ENCODE assay signal across 8 mouse cellular contexts in genomic region chr2:118813981-118814836, GRCm38 (mm10). TPM values are rescaled to one million over a fixed set of nuclear protein-coding genes. Genes with fewer than 3 reads are reported as not detected.
DNase-seq lines count a peak whose midpoint lies in the region; ATAC-seq and TF ChIP-seq lines count a peak whose summit lies in the region.

Gene Knstrn, plus strand, starts transcription at chr2:118814003.

- peaks cover 9 to 26% of the 10 kb centered on the region in 2 experiments for H3K36me3 ChIP-seq in MEL (ENCODE audit: control insufficient read depth in 1 of 2, insufficient read depth in 2 of 2, low read length in 2 of 2)
- H3K36me3 ChIP-seq in forebrain, embryonic 16.5 days (ENCODE audit: control insufficient read depth, insufficient read depth), result no peaks in the 10 kb centered on the region
- H3K36me3 ChIP-seq in neural tube, embryonic 15.5 days, result no peaks in the 10 kb centered on the region

- peaks cover 12 to 25% of the 10 kb centered on the region in 2 experiments for H3K4me1 ChIP-seq in MEL (ENCODE audit: control insufficient read depth in 1 of 2, insufficient read depth in 2 of 2, low read length in 2 of 2)
- peaks cover 16% of the 10 kb centered on the region for H3K4me1 ChIP-seq in forebrain, embryonic 16.5 days (replicated peaks; ENCODE audit: control insufficient read depth, insufficient read depth, low read length)
- H3K4me1 ChIP-seq in lung, adult 2 months (ENCODE audit: control insufficient read depth, insufficient read depth, low read length), result peaks cover 3% of the 10 kb centered on the region
- peaks cover 13% of the 10 kb centered on the region for H3K4me1 ChIP-seq in neural tube, embryonic 15.5 days

- no peak for TF ChIP-seq RAD21 in MEL (IDR thresholded peaks at IDR 0.05; ENCODE audit: low read depth, low read length)

- peak in 1 of 2 experiments; percentile 37; a peak in 2 of 4 replicates for TF ChIP-seq EP300 in MEL (IDR thresholded peaks at IDR 0.05; ENCODE audit: low read depth in 1 of 2, low read length in 2 of 2)

- H3K79me2 ChIP-seq in MEL (ENCODE audit: control insufficient read depth, insufficient read depth, low read length, poor library complexity), result peaks cover 8% of the 10 kb centered on the region

- H3K4me2 ChIP-seq in forebrain, embryonic 16.5 days (ENCODE audit: low read length), result peak within 1 kb of the TSS; percentile 97
- peak within 1 kb of the TSS; percentile 95 for H3K4me2 ChIP-seq in neural tube, embryonic 15.5 days

- peak within 1 kb of the TSS; percentile 79 for H3K9ac ChIP-seq in MEL (ENCODE audit: control insufficient read depth, low read depth, low read length, poor library complexity, severe bottlenecking)
- peak within 1 kb of the TSS; percentile 64 for H3K9ac ChIP-seq in forebrain, embryonic 16.5 days (replicated peaks; ENCODE audit: low read depth, low read length)
- peak within 1 kb of the TSS; percentile 48 for H3K9ac ChIP-seq in neural tube, embryonic 15.5 days (replicated peaks)

- H3K9me3 ChIP-seq in MEL (replicated peaks; ENCODE audit: insufficient read depth, low read length), result no peaks in the 10 kb centered on the region
- H3K9me3 ChIP-seq in forebrain, embryonic 16.5 days (ENCODE audit: control insufficient read depth, low read length), result no peaks in the 10 kb centered on the region
- no peaks in the 10 kb centered on the region for H3K9me3 ChIP-seq in neural tube, embryonic 15.5 days (replicated peaks)

- ATAC-seq in forebrain, embryonic 16.5 days, result peak; percentile 99
- peak; percentile 95 for ATAC-seq in neural tube, embryonic 15.5 days (ENCODE audit: low FRiP score)

- peak within 1 kb of the TSS; percentile 83 for H3K27ac ChIP-seq in MEL (ENCODE audit: control insufficient read depth, low read depth, low read length)
- H3K27ac ChIP-seq in forebrain, embryonic 16.5 days (ENCODE audit: low read length), result no peak within 1 kb of the TSS
- no peak within 1 kb of the TSS for H3K27ac ChIP-seq in neural tube, embryonic 15.5 days (replicated peaks)

- WGBS in forebrain, embryonic 16.5 days, result under 1% methylated on average over 49 of the region's 49 CpGs
- WGBS in lung, adult 2 months, result under 1% methylated on average over 49 of the region's 49 CpGs
- WGBS in neural tube, embryonic 15.5 days, result 1% methylated on average over 49 of the region's 49 CpGs

- peak within 1 kb of the TSS; percentile 71 to 89 for H3K4me3 ChIP-seq in MEL (ENCODE audit: control insufficient read depth in 1 of 2, insufficient read depth in 1 of 2, low read depth in 2 of 2, low read length in 2 of 2)
- H3K4me3 ChIP-seq in forebrain, embryonic 16.5 days (replicated peaks; ENCODE audit: low read length), result peak within 1 kb of the TSS; percentile 75
- H3K4me3 ChIP-seq in lung, adult 2 months (replicated peaks; ENCODE audit: extremely low read depth, low read depth, low read length), result peak within 1 kb of the TSS; percentile 79
- peak within 1 kb of the TSS; percentile 66 for H3K4me3 ChIP-seq in neural tube, embryonic 15.5 days (replicated peaks)

- intact Hi-C loops in heart, postnatal 36 days (cut with DNase I), result no loop called here

- no peaks in the 10 kb centered on the region for H3K27me3 ChIP-seq in MEL (ENCODE audit: control insufficient read depth in 1 of 2, insufficient read depth in 2 of 2, low read length in 2 of 2)
- no peaks in the 10 kb centered on the region for H3K27me3 ChIP-seq in forebrain, embryonic 16.5 days (replicated peaks; ENCODE audit: control insufficient read depth, insufficient read depth, low read length)
- no peaks in the 10 kb centered on the region for H3K27me3 ChIP-seq in neural tube, embryonic 15.5 days (replicated peaks)

- peak; percentile 51 to 88 for TF ChIP-seq POLR2A in MEL (IDR thresholded peaks at IDR 0.05; ENCODE audit: control insufficient read depth in 1 of 2, insufficient read depth in 1 of 2, low read depth in 1 of 2, low read length in 2 of 2, poor library complexity in 1 of 2)
- TF ChIP-seq POLR2A in lung, adult 2 months (IDR thresholded peaks at IDR 0.05; ENCODE audit: borderline replicate concordance, extremely low read depth, low read depth, low read length), result no peak

- TF ChIP-seq CTCF in MEL (IDR thresholded peaks at IDR 0.05 in 2 of 3, conservative IDR thresholded peaks at IDR 0.05 in 1 of 3; ENCODE audit: control insufficient read depth in 1 of 3, insufficient read depth in 1 of 3, low read depth in 2 of 3, low read length in 3 of 3, poor library complexity in 1 of 3, severe bottlenecking in 1 of 3), result no peak
- TF ChIP-seq CTCF in lung, adult 2 months (IDR thresholded peaks at IDR 0.05; ENCODE audit: insufficient read depth, low read length), result no peak

- DNase-seq in MEL (ENCODE audit: low read depth, low spot score), result peak; percentile 96
- peak; percentile 86 to 93 for DNase-seq in cerebellum, adult 18-20 months
- DNase-seq in heart, postnatal 36 days, result peak; percentile 89
- DNase-seq in layer of hippocampus, adult 18-20 months (ENCODE audit: low spot score in 2 of 2), result peak; percentile 81 to 89
- peak; percentile 84 for DNase-seq in lung, adult 2 months
- peak; percentile 87 for DNase-seq in testis, postnatal 10 days (ENCODE audit: low spot score)

TF ChIP-seq in MEL, 35 proteins besides CTCF, POLR2A, EP300 and RAD21:
- peak; percentile 63 for TF ChIP-seq TCF12 (IDR thresholded peaks at IDR 0.05; ENCODE audit: low read depth, low read length)
- no peak for TF ChIP-seq SMC3 (IDR thresholded peaks at IDR 0.05; ENCODE audit: low read depth, low read length)
- TF ChIP-seq BHLHE40 (IDR thresholded peaks at IDR 0.05; ENCODE audit: borderline replicate concordance, low read depth, low read length), result no peak
- no peak for TF ChIP-seq ZC3H11A (IDR thresholded peaks at IDR 0.05; ENCODE audit: low read depth, low read length)
- TF ChIP-seq MEF2A (IDR thresholded peaks at IDR 0.05; ENCODE audit: extremely low read depth, insufficient replicate concordance, low read depth, low read length, poor library complexity, severe bottlenecking), result no peak
- TF ChIP-seq SIN3A (IDR thresholded peaks at IDR 0.05; ENCODE audit: low read length), result peak; percentile 92
- TF ChIP-seq GATA1 (IDR thresholded peaks at IDR 0.05; ENCODE audit: low read depth, low read length), result no peak
- no peak for TF ChIP-seq UBTF (IDR thresholded peaks at IDR 0.05; ENCODE audit: borderline replicate concordance, insufficient read depth, low read depth, low read length)
- no peak for TF ChIP-seq JUND (IDR thresholded peaks at IDR 0.05; ENCODE audit: low read depth, low read length)
- TF ChIP-seq GABPA (IDR thresholded peaks at IDR 0.05; ENCODE audit: low read depth, low read length), result no peak
- TF ChIP-seq NELFE (IDR thresholded peaks at IDR 0.05; ENCODE audit: low read depth, low read length), result peak; percentile 91
- TF ChIP-seq HCFC1 (IDR thresholded peaks at IDR 0.05; ENCODE audit: low read depth, low read length), result peak; percentile 98
- peak; percentile 59 for TF ChIP-seq MAX (IDR thresholded peaks at IDR 0.05; ENCODE audit: low read length)
- TF ChIP-seq MXI1 (IDR thresholded peaks at IDR 0.05; ENCODE audit: low read depth, low read length), result no peak
- no peak for TF ChIP-seq USF1 (IDR thresholded peaks at IDR 0.05; ENCODE audit: low read depth, low read length)
- TF ChIP-seq RCOR1 (IDR thresholded peaks at IDR 0.05; ENCODE audit: low read depth, low read length), result peak; percentile 85
- no peak for TF ChIP-seq ZNF384 (IDR thresholded peaks at IDR 0.05; ENCODE audit: low read depth, low read length)
- no peak for TF ChIP-seq MAFK (IDR thresholded peaks at IDR 0.05; ENCODE audit: borderline replicate concordance, low read depth, low read length)
- TF ChIP-seq KAT2A (conservative IDR thresholded peaks at IDR 0.05; ENCODE audit: low read depth, low read length), result peak; percentile 81
- TF ChIP-seq CHD1 (IDR thresholded peaks at IDR 0.05; ENCODE audit: low read depth, low read length), result no peak; the same call in 1 of the 2 replicates
- peak; percentile 91 for TF ChIP-seq ELF1 (IDR thresholded peaks at IDR 0.05; ENCODE audit: low read depth, low read length)
- TF ChIP-seq E2F4 (IDR thresholded peaks at IDR 0.05; ENCODE audit: borderline replicate concordance, low read depth, low read length), result no peak
- peak; percentile 23; the same call in 1 of the 2 replicates for TF ChIP-seq ETS1 (IDR thresholded peaks at IDR 0.05; ENCODE audit: low read depth, low read length)
- TF ChIP-seq MAZ (IDR thresholded peaks at IDR 0.05; ENCODE audit: low read depth, low read length), result peak; percentile 72
- TF ChIP-seq POLR2AphosphoS5 (IDR thresholded peaks at IDR 0.05; ENCODE audit: borderline replicate concordance, low read depth, low read length), result no peak
- no peak for TF ChIP-seq TAL1 (IDR thresholded peaks at IDR 0.05; ENCODE audit: low read length)
- TF ChIP-seq NRF1 (IDR thresholded peaks at IDR 0.05; ENCODE audit: insufficient read depth, low read depth, low read length, poor library complexity, severe bottlenecking), result peak; percentile 64
- peak; percentile 73 for TF ChIP-seq TBP (IDR thresholded peaks at IDR 0.05; ENCODE audit: low read depth, low read length)
- TF ChIP-seq MYC (IDR thresholded peaks at IDR 0.05; ENCODE audit: low read depth, low read length), result no peak
- TF ChIP-seq CHD2 (IDR thresholded peaks at IDR 0.05; ENCODE audit: low read length), result no peak
- TF ChIP-seq ZKSCAN1 (IDR thresholded peaks at IDR 0.05; ENCODE audit: low read depth, low read length), result no peak
- TF ChIP-seq USF2 (IDR thresholded peaks at IDR 0.05; ENCODE audit: borderline replicate concordance in 1 of 2, insufficient read depth in 1 of 2, low read depth in 1 of 2, low read length in 2 of 2), result no peak
- TF ChIP-seq MYB (IDR thresholded peaks at IDR 0.05; ENCODE audit: low read depth, low read length), result no peak; the same call in 1 of the 2 replicates
- peak; percentile 88 for TF ChIP-seq POLR2AphosphoS2 (IDR thresholded peaks at IDR 0.05; ENCODE audit: low read length)
- peak; percentile 71; the same call in 1 of the 2 replicates for TF ChIP-seq ZMIZ1 (IDR thresholded peaks at IDR 0.05; ENCODE audit: low read depth, low read length)

RNA-seq across cellular contexts. Expression of gene Knstrn, which starts in this region (rescaled TPM):
- total RNA-seq in MEL (2012; rRNA removed), result 80.6 and 83.6 TPM in 2 replicates
- 100 to 1,000 TPM; 132 to 138 TPM for polyA plus RNA-seq in MEL (2012; ENCODE audit: insufficient read depth in 1 of 2, insufficient read length in 2 of 2, low read depth in 1 of 2, low replicate concordance in 2 of 2, missing spikeins in 1 of 2)
- 49.6 and 52.6 TPM in 2 replicates for polyA plus RNA-seq in forebrain, embryonic 16.5 days (2015; fragmentation: Nextera tagmentation; extraction: Ambion mirVana)
- total RNA-seq in heart, postnatal 36 days (2021), result 1 to 10 TPM; 1.5 to 2.3 TPM
- 1 to 10 TPM; 1.1 TPM for total RNA-seq in layer of hippocampus, adult 18-20 months (2021)
- polyA plus RNA-seq in lung, adult 2 months (2012; rRNA removed), result 0.70 and 1.0 TPM in 2 replicates
- polyA plus RNA-seq in neural tube, embryonic 15.5 days (2015; fragmentation: Nextera tagmentation; extraction: Ambion mirVana), result 14.8 and 30.3 TPM in 2 replicates

Comparison
In these comparisons a context has a peak if more than half of its experiments do, and no peak if none do; other contexts are left out.
1. RNA of gene Knstrn (total RNA-seq): 80.6 to 83.6 TPM in MEL; 1.5 to 2.3 TPM in heart, postnatal 36 days and 1.1 TPM in layer of hippocampus, adult 18-20 months; every median in the first group is over 10 times any median in the second.
2. Peak in every context shown above with its lines, with median percentiles within 50 percentile points of each other: DNase-seq, H3K4me3 ChIP-seq and H3K9ac ChIP-seq.